Mouse (Mus musculus): ENCODE measurements around the gene Ube2h.

Ube2h gene

DNA sequence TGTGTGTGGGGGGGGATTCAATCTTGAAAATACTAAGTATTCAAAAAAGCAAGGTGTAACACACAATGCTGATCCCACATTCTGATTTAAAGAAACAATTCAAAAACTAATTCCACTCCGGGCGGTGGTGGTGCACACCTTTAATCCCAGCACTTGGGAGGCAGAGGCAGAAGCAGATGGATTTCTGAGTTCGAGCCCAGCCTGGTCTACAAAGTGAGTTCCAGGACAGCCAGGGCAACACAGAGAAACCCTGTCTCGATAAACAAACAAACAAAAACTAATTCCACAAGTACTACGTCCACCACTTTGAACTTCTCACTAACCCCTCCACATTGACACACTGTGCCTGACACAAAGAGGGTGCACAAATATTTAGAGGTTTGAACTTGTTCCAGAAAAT is 4.7 kb downstream of the Ube2h start:
- DNase-seq (ENCODE audit: low spot score in 2 of 2) = no peak

- no peak for DNase-seq (ENCODE audit: low spot score in 2 of 2)
Observed at GRCm38 (mm10) chr6:30299116-30299515, 5.2 kb downstream of the Ube2h start.

DNA sequence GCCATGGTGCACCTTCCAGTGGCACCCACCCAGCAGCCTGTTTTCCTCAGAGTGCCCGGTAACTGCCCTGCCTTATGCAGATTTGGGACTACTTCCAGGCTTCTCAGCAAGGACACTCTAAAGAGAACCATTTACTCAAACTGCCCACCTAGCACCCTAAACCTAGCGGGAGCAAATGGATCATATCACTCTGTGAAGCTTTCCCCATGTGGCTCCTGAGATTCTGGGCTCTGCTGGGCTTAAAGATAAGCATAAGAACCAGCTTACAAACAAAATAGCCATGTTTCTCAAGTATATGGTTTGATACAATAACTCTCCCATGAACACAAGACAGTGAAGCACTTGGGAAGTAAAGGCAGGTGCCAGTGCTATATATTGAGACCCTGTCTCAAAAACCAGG is 11.8 kb downstream of the Ube2h start:
- DNase-seq (ENCODE audit: low spot score in 2 of 2) = no peak

- DNase-seq (ENCODE audit: low spot score in 2 of 2) = peak in 1 of 2 experiments; percentile 29
Observed at GRCm38 (mm10) chr6:30287958-30288357, 16.4 kb downstream of the Ube2h start.

DNA sequence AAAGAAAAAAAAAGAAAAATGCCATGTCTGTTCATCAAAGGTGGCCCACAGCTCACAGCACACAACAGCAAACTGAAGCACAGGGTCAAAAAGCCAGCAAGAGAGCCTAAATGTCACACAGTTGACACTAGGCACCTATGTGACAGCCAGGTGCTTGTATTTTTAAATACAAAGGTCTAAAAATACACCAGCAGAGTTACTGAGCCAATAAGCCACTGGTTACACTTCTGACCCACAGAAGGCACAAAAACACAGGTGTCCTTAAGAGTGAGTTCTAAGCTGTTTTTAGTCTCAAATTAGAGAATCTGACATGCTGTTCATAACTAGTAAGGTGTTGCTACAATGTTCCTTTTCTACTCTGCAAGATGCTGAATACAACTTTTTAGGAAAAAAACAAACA is 17.7 kb downstream of the Ube2h start:
- DNase-seq (ENCODE audit: low spot score in 2 of 2) = no peak

GRCm38 (mm10) chr6:30284177-30284576 is 20.2 kb downstream of the Ube2h start:
- DNase-seq (ENCODE audit: low spot score in 2 of 2) = no peak

GRCm38 (mm10) chr6:30282361-30282760 is 22.0 kb downstream of the Ube2h start:
- no peak for DNase-seq (ENCODE audit: low spot score in 2 of 2)

- DNase-seq (ENCODE audit: low spot score in 2 of 2) = no peak
Observed at GRCm38 (mm10) chr6:30278374-30278773, 26.0 kb downstream of the Ube2h start.

DNA sequence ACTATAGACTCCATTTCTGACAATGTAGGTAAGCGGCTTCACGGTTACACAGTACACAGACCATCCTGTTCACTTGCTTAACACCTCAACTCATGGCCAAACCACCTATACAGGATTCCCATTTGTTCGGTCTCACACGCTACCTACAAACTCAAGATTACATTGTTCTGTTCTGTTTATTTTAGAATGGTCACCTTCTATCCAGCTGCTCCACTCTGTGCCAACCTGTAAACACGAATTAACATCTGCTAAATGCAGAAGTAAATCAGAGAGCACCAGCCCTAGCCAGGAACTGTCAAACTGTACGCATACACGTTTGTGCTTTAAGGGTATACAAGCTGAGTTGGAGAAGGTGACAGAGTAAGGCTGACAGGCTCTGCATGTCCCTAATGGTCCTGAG is 27.5 kb downstream of the Ube2h start:
- no peak for DNase-seq (ENCODE audit: low spot score in 2 of 2)

- no peak for DNase-seq (ENCODE audit: low spot score in 2 of 2)
Observed at GRCm38 (mm10) chr6:30276375-30276774, 28.0 kb downstream of the Ube2h start.

DNA sequence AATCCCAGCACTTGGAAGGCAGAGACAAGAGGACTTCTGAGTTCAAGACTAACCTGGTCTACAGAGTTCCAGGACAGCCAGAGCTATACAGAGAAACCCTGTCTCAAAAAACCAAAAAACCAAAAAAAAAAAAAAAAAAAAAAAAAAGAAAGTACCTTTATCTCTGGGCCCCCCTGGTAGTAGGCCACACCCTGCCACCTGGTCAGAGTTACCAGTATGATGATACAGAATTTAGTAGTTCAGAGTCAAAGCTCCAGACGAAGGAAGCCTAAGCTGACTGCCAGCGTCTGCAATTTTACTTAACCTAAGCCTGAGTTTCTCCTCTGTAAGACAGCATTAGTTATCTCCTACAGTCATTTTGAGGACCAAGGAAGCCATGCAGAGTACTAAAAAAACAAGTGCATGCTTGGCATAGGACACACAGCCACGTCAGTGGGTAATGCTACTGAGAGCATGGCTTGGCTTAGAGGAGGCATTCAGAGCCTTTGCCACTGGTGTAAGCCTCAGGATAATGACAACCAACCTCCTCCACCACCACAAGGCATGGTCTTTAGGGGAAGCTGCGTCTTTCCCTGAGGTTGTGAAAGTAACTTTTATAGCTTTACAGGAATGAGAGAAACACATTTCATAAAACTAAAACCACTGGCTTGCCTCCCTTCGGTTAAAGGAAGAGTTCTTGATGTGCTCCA is 29.0 kb downstream of the Ube2h start:
- DNase-seq (ENCODE audit: low spot score in 2 of 2) = no peak

- no peak for DNase-seq (ENCODE audit: low spot score in 2 of 2)
Observed at GRCm38 (mm10) chr6:30272911-30273310, 31.4 kb downstream of the Ube2h start.

DNA sequence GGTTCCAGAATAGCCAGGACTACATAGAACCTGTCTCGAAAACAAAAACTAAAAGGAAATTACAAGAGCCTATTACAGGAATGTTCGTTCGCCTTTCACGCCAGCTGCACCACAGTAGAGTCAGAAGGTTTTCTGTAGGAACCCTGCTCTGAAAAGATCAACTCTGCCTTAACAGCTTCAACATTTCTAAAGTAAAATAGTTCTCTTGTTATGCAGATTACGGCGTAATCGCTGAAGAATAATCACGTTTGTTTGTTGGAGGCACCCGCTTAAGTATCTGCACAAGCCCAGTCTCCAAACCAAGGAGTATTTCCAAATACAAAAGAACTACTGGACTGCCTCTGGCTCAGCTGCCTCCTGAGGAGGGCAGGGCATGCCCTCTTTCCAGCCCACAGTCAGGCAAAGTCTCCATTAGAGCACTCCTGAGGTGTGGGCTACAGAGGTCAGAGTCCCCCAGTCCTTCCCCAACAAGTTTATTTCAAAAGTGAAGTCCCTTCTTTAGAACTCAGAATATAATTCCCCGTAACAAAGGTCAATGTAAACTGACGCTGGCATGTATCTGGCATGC is 31.9 kb downstream of the Ube2h start:
- DNase-seq (ENCODE audit: low spot score in 2 of 2) = no peak

DNA sequence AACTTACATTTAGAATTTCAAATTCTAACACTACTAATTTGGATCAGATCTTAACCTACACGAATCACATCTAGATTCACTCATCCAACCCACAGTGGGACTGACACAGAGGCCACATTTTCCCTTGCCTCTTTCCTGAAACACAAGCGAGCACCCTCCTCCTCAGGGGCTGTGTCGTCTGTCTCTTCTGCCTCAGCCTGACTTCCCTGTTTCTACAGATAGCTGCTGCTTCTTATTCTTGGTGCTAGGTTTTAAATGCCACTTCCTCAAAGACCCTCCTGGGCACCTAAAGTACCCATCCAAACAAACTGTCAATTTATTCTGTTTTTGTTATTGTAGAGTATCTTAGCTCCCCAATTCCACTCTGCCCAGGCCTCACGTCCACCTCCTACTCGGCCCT is 34.5 kb downstream of the Ube2h start:
- no peak for DNase-seq (ENCODE audit: low spot score in 2 of 2)

DNA sequence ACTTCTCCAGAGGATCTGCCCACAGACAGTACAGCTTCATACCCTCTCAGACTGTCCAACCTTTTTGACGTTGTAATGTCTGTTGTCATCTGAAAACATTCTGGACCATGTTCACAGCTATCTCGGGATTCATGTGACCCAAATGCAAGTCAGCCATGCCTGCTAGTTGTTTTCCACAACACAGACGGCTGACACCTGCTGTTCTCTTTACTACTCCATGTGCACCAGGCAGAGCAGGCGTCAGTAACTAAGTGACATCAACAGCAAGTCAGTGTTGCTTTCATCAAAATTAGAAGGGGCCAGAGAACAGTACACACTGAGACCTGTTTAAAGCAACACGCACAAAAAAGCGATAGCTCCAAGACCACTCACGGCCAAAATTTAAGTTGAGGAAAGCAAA is 36.9 kb downstream of the Ube2h start:
- DNase-seq (ENCODE audit: low spot score in 2 of 2) = no peak

GRCm38 (mm10) chr6:30265402-30265801 is 38.9 kb downstream of the Ube2h start:
- no peak for DNase-seq (ENCODE audit: low spot score in 2 of 2)

GRCm38 (mm10) chr6:30263053-30263452 is 41.3 kb downstream of the Ube2h start:
- no peak for DNase-seq (ENCODE audit: low spot score in 2 of 2)

DNA sequence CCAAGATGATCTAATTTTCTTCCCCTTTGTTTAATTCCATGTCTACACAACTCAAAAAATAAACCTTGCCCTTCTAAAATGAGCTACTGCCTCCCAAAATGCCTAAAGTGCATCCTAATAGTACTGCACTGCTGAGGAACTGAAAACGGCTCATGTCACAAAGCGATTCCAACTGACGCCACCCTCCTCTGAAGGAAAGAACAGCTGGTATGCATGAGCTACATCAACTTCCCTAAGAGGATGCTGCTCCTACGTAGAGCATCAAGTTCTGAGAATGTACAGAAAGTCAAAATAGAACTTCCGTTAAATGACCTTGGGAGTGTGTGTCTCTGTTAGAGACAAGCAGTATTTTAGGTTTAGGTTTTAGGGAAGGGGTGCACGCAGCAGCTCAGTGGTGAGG is 45.1 kb downstream of the Ube2h start:
- no peak for DNase-seq (ENCODE audit: low spot score in 2 of 2)

- no peak for DNase-seq (ENCODE audit: low spot score in 2 of 2)
Observed at GRCm38 (mm10) chr6:30257962-30258361, 46.4 kb downstream of the Ube2h start.

- no peak for DNase-seq (ENCODE audit: low spot score in 2 of 2)
Observed at GRCm38 (mm10) chr6:30255846-30256245, 48.5 kb downstream of the Ube2h start.

- DNase-seq (ENCODE audit: low spot score in 2 of 2) = no peak
Observed at GRCm38 (mm10) chr6:30252271-30253010, 51.9 kb downstream of the Ube2h start.

GRCm38 (mm10) chr6:30248708-30249107 is 55.6 kb downstream of the Ube2h start:
- DNase-seq (ENCODE audit: low spot score in 2 of 2) = no peak

GRCm38 (mm10) chr6:30245940-30246339 is 58.4 kb downstream of the Ube2h start:
- no peak for DNase-seq (ENCODE audit: low spot score in 2 of 2)

Measured in heart, adult 9 months (tissue).